Mouse (Mus musculus) heart, adult 2 months (tissue): ENCODE data around the gene Itga8.

Experiments
- CTCF ChIP-seq: fragments of 200-600 bp; IDR thresholded peaks from 2 replicates; pipeline ENCODE4 v1.8.1; 2022; ENCODE audit warnings: antibody characterized with exemption, mild to moderate bottlenecking, moderate library complexity
- POLR2A ChIP-seq: fragments of 200-500 bp; IDR thresholded peaks from 2 replicates; pipeline ENCODE4 v1.6.1; 2011; ENCODE audit warnings: mild to moderate bottlenecking, low read depth, low read length, control low read depth; ENCODE audit not compliant: insufficient read depth

GRCm38 (mm10) chr2:12226367-12226766 is 75.4 kb downstream of the Itga8 start:
- TF ChIP-seq POLR2A (no peak), CTCF (no peak)
